Mouse (Mus musculus) ZHBTc4 (cell line): Measurements from ENCODE around the gene Gm19935.

ENCODE experiments used
- DNase-seq: peaks from one replicate; pipeline ENCODE4 v3.0.0-alpha.2; 2011; ENCODE audit warnings: low read depth, low spot score

Gm19935 gene

DNA sequence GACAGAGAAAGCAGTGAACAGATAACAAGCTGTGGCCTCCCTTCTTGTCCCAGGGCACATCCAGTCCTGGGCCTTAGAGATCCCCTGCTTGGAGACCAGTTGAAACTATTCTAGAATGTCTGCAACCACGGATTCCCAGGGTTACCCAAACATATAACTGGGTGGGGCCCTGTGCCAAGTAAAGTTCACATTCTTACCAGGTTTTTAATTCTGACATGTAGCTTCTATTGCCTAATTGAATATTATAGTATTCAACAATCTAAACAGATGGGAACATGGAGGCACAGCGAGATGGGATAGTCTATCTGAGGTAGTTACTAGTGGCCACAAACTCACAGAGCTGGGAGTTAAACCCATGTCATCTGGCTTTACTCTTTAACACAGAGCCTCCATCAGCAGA, at the start of gene Gm19935:
Gene Gm19935, minus strand, starts transcription at position 101 of the 400 bp plus-strand sequence.
- no peak for DNase-seq

DNA sequence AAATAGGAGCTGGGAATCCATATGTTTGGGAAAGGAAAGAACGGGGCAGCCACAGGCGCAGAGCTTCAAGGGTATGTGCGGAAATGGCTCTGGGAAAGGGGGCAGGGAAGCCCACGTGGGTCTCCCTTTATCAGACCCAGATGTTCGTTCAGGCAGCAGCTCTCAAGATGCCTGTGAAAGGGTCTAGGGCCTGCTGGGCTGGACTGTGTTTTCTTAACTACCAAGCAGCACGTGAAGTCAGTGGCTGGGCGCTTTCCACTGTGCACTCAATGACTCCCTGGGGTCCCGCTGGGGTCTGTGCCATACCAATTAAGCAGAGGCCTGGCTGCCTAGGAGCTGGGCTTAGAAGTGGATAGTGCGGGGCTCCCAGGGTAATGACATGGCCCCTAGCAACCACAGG, 44.8 kb upstream of the Gm19935 start:
- DNase-seq, result peak; percentile 61

DNA sequence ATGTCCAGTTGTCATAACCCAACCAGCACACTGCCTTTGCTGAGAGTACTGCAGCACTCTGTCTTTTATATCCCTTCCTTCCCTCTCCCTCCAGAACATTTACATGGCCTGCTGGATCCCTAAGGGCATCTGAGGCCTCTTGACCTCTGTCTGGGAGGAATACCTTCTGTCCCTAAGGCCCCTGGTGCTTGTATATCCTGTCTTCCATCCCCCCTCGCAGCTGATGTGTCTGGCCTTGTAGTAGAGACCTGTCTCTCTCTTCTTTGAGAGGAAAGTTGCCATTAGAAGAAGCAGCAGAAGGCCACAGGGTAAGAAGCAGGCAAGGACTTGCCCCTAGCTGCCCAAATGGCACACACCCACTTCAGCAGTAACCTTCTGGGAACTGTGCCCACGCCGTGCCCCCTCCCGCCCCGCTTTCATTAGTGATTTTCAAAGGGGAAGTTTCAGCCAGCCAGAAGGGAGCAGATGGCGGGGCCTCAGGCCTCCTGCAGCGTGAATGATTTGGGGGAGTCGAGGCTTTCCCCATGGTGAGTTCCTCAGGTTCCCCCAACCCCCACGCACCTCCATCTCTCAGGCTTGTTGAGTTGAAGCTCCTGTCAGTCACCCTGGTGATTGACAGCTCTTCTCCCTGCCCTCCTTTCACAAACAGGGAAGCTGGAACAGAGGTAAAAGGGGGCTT, 44.2 kb upstream of the Gm19935 start:
- DNase-seq, result no peak

DNA sequence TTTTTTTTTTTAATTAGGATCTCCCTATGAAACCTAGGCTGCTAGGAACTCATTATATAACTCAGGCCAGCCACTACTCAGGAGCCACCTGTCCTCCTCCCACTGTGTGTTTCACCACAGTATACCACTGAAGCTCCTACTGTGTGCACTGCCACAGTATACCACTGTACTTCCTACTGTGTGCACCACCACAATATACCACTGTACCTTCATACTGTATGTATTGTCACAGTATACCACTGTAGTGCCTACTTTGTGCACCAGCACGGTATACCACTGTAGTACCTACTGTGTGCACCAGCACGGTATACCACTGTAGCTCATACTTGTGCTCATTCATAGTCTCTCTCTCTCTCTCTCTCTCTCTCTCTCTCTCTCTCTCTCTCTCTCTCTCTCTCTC, 40.9 kb upstream of the Gm19935 start:
- no peak for DNase-seq

DNA sequence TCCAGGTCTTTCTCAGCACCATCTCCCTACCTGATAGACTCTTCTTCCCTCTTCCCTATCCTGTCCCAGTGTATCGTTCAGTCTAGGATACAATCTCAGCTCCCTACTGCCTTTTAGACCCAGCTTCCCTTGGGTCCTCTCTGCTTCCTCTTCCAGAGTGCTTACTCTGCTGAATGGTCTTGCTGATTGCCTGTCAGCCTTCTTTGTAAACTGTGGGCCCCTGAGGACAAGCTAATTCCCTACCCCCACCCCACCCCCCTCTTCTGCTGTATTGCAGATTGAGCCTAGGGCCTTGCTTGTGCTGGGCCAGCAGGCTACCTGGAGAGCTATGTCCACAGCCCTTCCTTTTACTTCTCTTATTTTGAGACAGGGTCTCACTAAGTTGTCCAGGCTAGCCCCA, 39.8 kb upstream of the Gm19935 start:
- DNase-seq, result no peak

DNA sequence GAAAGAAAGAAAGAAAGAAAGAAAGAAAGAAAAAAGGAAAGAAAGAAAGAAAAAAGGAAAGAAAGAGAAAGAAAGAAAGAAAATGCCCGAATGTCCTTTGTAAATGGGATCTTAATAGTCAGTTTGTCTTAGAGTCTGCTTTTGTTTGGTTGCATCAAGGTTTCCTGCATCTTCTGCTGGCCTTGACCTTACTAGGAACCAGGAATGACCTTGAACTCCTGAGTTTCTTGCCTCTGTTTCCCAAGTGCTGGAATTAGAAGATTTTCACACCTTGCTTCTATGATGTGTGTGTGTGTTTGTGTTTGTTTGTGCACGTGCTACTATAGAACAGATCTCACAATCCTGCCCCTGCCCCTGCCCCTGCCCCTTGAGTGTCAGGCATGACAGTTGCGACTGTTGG, 39.0 kb upstream of the Gm19935 start:
- DNase-seq, result no peak

DNA sequence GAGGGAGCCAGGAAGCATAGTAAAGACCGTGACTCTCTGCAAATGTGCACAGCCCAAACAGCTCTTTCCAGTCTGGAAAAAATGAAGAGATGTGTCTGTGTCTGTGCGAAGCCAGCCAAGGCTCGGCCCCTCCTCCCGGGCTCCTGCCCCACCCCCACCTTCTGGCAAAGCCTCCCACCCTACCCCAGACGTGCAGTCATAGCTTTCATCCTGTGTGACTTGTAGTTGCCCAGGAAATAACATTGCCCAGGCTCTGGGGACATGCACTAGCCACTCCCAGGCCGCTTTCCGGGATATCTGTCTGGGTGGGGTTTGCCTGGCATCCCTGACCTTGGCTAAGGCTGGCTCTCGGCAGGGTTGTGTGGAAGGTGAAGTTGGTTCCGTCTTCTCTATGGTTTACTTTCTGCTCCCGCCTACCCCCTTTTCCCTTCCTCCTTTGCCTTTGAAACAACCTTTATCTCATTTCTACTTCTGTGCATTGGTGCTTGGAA, 37.5 kb upstream of the Gm19935 start:
- peak; percentile 72 for DNase-seq

DNA sequence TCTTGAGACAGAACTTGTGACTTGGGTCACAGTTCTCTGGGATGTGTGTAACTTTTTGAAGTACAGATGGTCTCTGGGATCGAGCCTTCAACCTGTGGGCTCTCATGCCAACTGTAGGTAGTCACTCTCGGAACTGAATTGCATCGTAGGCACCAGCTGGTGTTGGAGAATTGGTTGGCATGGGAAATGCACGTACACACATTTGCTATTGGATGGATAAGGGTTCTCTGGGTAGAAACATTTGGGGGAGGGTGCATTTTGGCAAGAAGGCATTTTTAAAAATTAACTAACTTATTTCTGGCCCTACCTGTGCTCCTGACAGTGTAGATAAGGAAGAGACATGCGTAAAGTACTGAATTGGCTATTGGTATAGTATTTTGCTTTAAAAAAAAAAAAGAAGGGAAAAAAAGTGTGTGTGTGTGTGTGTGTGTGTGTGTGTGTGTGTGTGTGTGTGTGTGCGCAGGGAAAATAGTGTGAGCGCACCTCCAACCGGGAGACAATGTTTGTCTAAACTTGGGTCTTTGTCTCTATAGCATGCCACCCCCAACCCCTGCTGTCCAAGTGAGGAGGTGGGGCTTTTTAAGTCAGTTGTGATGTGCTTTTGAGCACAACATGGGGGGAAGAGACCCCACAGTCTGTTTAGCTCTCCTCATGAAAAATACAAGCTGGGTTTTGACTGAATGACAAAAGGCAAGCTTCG, 36.9 kb upstream of the Gm19935 start:
- DNase-seq, result no peak

DNA sequence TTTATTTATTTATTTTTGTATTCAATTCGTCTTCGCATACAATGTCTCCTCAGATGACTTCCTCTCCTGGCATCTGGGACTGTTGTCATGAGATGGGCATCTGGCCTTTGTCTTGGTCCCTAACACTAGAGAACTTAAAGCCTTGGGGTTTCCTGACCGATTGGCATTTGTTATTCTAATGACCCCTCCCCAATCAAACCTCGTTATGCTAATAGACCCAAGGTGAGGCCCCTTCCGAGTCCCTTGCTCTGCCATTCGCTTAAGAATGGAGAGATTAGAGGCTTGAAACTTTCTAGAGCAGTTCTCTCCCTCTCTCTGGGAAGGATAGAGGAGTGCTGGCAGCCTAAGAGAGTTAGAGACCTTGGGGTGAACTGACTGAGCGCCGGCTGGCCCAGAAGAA, 34.4 kb upstream of the Gm19935 start:
- DNase-seq, result peak; percentile 84

DNA sequence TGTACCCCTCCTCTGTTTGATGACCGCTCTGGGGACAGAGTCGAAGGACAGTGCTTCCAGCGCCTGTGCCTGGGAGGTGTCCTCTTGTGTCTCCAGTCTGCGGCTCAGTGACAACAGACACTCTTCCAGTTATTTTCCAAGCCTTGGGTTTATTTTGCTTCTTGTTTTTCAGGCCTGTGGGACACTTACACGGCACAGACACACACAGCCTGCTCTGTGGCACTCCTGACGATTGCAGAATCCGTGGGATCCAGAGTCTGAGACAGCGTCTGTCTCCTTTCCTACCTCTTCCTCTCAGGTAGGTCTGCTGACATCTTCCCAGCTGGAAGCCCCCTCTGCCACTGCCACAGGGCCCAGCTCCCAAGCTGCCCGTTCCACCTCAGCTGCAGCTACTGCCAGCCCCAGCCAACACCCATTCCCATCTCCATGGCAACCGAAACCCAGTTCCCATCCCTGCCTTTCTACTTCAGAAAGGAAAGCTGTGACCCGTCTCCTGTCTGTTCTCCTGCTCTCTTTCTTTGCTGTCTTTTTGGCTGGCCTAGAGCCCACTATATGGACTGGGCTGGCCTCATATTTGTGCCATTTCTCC, 32.4 kb upstream of the Gm19935 start:
- DNase-seq, result peak; percentile 55

DNA sequence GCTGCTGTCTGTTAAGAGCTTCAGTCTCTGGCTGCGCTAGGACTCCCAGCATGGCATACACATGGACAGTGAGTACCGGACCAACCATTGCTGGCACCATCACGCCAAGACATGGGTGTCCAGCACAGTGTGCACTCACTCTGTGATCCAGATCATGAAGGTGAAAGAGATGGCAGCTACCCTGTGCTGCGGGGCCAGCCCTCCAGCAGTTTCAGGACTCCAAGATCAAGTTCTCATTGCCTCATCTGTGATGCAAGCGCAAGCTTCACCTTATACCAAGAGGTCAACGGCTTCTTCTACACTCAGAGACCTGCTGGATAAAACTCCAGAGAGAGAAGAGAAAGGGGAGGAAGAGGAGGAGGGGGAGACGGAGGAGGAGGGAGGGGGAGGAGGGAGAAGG, 30.8 kb upstream of the Gm19935 start:
- no peak for DNase-seq

DNA sequence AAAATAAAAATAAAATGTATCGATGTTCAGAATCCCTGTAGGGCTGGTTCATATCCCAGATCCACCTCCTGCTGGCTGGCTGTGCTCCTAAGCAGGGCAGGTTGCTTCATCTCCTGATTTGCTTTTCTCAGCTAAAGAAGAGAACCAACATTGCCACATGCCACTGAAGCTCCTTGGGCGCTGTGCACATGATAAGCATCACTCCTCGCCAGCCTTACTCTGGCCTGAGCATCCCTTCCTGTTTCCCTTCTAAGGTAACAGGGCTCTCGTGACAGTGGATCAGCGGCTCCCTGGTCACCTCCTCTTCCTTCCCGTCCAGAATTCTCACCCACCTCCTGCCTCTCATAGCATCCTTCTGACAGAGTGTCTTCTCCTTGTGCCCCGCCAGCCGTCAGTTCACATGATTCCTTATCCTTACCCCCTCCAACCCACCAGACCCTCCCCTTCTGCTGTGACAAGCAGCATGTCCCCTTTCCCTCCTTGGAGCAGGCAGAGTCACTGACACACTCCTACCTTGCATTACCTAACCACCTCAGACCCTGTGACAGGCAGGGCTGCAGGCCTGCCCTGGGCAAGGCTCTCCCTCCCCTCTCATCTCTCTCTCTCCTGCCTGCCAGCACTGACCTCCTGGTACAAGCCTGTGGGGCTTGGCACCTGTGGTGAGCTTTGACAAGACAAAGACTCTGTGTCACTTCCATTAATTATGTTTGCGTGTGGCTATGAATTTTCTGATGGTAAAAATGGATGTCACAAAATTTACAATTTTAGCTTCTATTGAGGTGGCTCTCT, 27.2 kb upstream of the Gm19935 start:
- DNase-seq, result no peak

DNA sequence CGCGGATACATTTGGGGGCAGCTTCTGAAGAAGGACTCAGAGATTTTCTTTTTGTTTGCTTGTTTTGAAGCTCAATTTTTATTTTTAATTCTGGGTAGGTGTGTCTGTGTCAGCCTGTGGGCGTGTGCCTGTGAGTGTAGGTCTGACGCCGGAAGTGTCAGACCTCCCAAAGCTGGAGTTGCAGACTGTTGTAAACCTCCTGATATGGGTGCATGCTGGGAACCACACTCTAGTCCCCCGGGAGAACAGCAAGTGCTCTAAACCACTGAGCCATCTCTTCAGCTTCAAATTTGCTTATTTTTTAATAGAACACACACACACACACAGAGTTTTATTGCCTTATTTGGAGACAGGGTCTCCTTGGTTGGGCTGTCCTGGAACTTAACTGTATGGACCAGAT, 25.9 kb upstream of the Gm19935 start:
- no peak for DNase-seq

DNA sequence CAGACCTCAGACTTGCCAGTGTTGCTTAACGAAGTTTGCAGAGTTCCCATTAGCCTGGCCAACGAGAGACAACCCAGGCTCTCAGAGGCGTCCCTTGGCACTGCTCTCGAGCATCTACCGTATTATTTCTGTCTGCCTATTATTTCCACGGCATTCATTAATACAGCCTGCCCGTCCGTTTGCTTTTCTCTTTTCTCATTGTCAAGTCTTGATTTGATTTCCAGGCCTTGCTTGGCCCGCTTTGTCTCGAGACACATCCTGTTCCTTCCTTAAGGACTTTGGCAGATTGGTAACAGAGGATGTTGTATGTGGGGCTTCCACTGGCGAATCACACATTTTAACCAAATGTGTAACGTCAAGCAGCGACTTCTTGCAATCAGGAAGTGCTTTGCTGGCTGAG, 24.1 kb upstream of the Gm19935 start:
- DNase-seq, result no peak

DNA sequence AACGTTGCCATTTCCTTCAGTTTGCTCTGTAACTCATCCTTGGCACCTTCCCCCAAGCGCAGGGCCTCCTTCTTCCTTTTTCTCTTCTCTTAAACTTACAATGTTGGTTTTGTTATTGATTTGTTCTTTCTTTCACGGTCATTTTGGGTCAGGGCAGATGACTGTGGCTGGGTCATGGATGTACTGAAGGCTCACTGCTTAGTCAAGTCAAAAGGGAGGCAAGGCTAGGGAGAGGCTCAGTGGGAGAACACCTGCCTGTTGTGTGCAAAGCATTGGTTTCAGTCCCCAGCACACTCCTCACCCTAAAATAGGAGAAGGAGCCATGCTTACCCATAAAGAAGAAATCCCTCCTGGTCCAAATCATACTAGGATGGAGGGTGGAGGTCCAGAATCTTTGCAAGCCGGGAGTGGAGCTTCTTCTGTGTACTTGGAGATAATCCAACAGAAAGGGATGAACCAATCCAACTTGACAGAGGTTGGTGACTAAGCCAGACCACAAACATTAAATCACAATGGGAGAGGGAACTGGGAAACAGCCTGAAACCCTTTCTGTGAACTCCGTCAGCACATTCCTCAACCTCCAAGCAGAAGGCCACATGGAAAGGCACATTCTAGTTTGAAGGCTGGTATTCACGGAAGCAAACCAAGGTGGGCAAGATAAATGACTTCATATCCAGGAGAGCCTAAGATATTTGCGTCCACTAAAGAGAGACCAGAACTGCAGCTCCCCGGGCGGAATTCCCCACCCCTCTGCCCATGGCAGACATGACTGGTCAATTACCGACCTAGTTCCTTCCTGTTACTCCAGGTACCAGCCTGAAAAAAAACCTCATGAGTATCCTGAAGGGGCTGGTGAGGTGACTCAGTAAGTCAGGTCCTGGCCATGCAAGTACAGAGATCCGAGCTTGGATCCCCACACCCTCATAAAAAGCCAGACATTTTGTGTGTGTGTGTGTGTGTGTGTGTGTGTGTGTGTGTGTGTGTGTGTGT, 22.8 kb upstream of the Gm19935 start:
- DNase-seq, result peak; percentile 59

DNA sequence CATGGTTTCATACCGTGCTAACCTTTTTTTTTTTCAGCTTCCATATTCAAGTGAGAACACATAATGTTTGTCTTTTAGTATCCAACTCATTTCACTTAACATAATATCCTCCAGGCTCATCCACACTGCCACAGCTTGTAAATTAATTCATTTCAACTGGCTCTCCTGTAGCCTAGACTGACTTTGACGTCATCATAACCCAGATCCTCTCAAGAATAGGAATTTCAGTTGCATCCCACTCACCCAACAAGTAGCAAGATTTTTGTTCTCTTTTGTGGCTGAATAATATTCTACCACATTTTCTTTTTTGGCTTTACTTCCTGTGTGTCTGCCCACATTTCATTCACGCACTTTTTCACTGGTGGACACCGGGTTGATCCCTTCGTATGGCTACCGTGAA, 20.2 kb upstream of the Gm19935 start:
- DNase-seq, result no peak

DNA sequence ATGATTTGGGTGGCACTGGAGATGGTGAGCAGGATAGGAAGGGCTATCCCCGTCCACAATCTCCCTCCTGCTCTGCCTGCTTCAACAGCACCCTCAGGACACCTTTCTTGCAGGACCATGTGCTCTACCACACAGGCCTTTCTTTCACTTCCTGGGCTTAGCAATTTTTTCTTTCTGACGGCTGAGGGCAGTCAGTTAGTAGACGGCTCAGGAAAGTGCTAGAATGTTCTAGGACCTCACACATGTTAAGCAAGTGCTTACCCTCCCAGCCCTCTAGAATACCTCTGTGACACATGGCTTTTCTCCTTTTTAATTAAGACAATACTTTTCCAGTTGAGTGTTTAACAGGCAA, 17.1 kb upstream of the Gm19935 start:
- no peak for DNase-seq

DNA sequence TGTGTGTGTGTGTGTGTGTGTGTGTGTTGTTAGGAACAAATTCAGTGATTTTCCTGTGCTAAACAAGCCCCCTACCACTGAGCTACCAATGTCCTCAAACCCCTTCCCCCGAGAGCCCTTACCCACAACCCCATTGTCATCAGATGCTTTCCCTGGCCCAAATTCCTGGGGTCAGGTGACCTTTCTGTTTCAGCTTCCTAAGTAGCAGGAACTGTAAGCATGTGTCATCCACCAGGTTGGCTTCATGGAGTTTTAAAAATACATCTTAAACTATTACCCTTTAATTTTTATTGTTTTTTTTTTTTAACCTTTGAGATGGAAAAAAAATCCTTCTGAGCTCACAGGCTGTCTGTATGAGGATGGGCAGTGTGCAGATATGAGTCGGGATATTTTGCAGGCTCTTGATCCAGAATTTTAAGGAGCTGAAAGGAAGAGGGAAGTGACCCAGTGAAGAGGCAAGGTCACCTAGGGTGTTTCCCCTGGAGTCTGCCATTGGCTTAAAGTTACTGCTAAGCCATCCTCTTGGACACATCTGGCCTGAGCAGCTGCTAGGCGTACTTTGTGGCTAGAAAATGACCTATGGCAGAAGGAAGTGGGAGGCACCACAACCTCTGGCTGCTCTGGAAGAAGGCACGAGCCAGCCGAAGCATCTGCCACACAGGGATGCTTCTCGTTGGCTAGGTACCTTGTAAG, 16.6 kb upstream of the Gm19935 start:
- no peak for DNase-seq

DNA sequence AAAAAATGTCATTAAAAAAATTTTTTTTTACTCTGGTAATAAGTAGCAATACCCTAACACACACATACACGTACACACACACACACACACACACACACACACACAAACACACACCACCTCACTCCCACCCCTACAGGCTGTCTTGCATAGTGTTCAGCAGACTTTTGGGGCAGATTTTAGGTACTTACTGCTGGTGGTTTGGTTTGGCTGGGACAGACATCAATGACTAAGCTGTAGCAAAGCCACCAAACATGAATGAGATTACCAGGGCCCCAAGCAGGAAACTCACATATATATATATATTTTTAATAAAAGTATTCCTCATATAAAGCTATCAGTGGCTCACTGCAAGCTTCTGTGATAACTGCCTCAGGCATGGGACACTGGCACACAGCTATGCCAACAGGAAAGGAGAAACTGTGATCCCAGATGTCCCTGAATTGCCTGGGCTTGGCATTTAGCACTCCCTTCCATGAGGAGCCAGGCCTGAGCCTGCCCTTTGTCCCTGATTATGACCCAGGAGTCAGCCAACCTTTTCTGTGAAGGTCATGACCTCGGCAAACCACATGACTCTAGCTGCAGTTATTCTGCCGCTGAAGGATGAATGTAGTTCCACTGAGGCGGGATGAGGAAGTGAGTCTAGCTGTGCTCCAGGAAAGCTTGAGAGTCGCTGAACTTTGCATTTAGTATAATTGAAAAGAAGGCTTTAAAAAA, 15.5 kb upstream of the Gm19935 start:
- peak; percentile 73 for DNase-seq

DNA sequence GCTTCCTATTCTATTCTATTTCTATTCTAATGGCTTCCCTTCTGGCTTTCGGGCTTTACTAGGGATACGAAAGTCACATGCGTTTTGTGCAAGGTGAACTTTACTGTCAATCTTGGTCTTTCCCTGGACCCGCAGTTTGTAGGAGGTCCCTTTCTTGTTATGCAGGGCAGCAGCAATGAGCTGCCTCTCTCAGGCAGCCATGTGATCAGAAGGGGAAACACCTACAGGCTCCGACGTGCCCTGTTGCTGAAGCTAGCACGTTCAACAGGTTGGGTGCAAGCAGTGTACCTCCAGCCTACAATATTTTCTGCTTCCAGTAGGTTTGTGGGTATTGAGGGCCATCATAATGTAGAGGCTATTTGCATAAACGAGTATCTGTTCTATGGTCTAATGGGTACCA, 13.8 kb upstream of the Gm19935 start:
- DNase-seq, result peak; percentile 67
